Mouse (Mus musculus): ENCODE data around the gene Gemin7. TPM values are rescaled to one million over a fixed set of nuclear protein-coding genes. Genes with fewer than 3 reads are reported as not detected.

The Gemin7 gene
- total RNA-seq, 2 experiments from 2014 or later: 43.7 to 47.1 TPM

GRCm38 (mm10) chr7:19517652-19518365, 59.6 kb downstream of the Gemin7 start, which contains the start of gene Nkpd1:
Gene Nkpd1 (plus strand): TSS chr7:19517838.
- intact Hi-C loops (cut with DNase I): no loop called here
- no peak for DNase-seq (ENCODE audit: low spot score in 2 of 2)

Other genes starting within 250 kb of the Gemin7 start
- gene Ercc1, start 232.8 kb downstream of the Gemin7 start, total RNA-seq (2021): 10 to 100 TPM; 34.1 to 40.5 TPM
- 10 to 100 TPM; 16.6 to 20.0 TPM for gene Cd3eap, start 218.1 kb downstream of the Gemin7 start, total RNA-seq (2021)
- 1 to 10 TPM; 5.4 to 9.9 TPM for gene Ppp1r13l, start 217.8 kb downstream of the Gemin7 start, total RNA-seq (2021)
- 10 to 100 TPM; 31.9 to 32.3 TPM for gene Ercc2, start 195.6 kb downstream of the Gemin7 start, total RNA-seq (2021)
- gene Klc3, start 173.5 kb downstream of the Gemin7 start, total RNA-seq (2021): 1 to 10 TPM; 1.8 to 2.4 TPM
- not detected for gene Ckm, start 172.8 kb downstream of the Gemin7 start, total RNA-seq (2021)
- gene Mark4, start 118.8 kb downstream of the Gemin7 start, total RNA-seq (2021): 10 to 100 TPM; 76.2 to 78.6 TPM
- under 1 TPM; 0.18 to 0.64 TPM for gene Exoc3l2, start 114.3 kb downstream of the Gemin7 start, total RNA-seq (2021)
- 1 to 10 TPM; 6.7 to 7.4 TPM for gene Bloc1s3, start 69.2 kb downstream of the Gemin7 start, total RNA-seq (2021)
- 10 to 100 TPM; 18.4 to 18.8 TPM for gene Trappc6a, start 69.2 kb downstream of the Gemin7 start, total RNA-seq (2021)
- gene Nkpd1, start 59.8 kb downstream of the Gemin7 start, total RNA-seq (2021): under 1 TPM; 0.64 to 0.87 TPM
- gene Ppp1r37, start 14.5 kb downstream of the Gemin7 start, total RNA-seq (2021): 100 to 1,000 TPM; 122 TPM
- gene Zfp296, start 308 bp downstream of the Gemin7 start, total RNA-seq (2021): 1 to 10 TPM in 1 of 2 experiments, under 1 TPM in 1; 0.27 to 1.1 TPM
- gene Clasrp, start 26.9 kb upstream of the Gemin7 start, total RNA-seq (2021): 10 to 100 TPM; 70.9 to 81.0 TPM
- gene Relb, start 51.8 kb upstream of the Gemin7 start, total RNA-seq (2021): 1 to 10 TPM; 6.6 to 7.5 TPM
- 100 to 1,000 TPM; 144 to 151 TPM for gene Clptm1, start 87.4 kb upstream of the Gemin7 start, total RNA-seq (2021)
- not detected for gene Apoc2, start 100.3 kb upstream of the Gemin7 start, total RNA-seq (2021)
- not detected for gene Gm44805, start 103.8 kb upstream of the Gemin7 start, total RNA-seq (2021)
- not detected for gene Apoc4, start 103.9 kb upstream of the Gemin7 start, total RNA-seq (2021)
- gene Apoc1, start 115.1 kb upstream of the Gemin7 start, total RNA-seq (2021): 1 to 10 TPM; 2.6 to 4.0 TPM
- 1,000 to 10,000 TPM; 2,052 to 2,099 TPM for gene Apoe, start 121.6 kb upstream of the Gemin7 start, total RNA-seq (2021)
- gene Tomm40, start 137.8 kb upstream of the Gemin7 start, total RNA-seq (2021): 100 to 1,000 TPM; 112 to 115 TPM
- 1 to 10 TPM; 7.4 to 9.3 TPM for gene Nectin2, start 172.9 kb upstream of the Gemin7 start, total RNA-seq (2021)
- 10 to 100 TPM; 10.4 to 12.5 TPM for gene Bcam, start 193.4 kb upstream of the Gemin7 start, total RNA-seq (2021)
- gene Cblc, start 219.2 kb upstream of the Gemin7 start, total RNA-seq (2021): not detected
- under 1 TPM; 0.46 to 0.53 TPM for gene Bcl3, start 245.2 kb upstream of the Gemin7 start, total RNA-seq (2021)